Mouse (Mus musculus) neural tube, embryonic 15.5 days (tissue): Measurements from ENCODE around the gene Lsm4. TPM values are rescaled to one million over a fixed set of nuclear protein-coding genes. Genes with fewer than 3 reads are reported as not detected.

ENCODE experiments used
- ATAC-seq: fragments of 200-750 bp; cut with Nextera tagmentation; 2 replicates; pipeline ENCODE4 v1.8.0; 2017; ENCODE audit warnings: mild to moderate bottlenecking, moderate TSS enrichment, moderate library complexity; ENCODE audit not compliant: low FRiP score
- H3K27ac ChIP-seq: fragments of 300-500 bp; sonication (generic); replicated peaks from 2 replicates; pipeline ENCODE4 v1.5.1; 2015; ENCODE audit warnings: mild to moderate bottlenecking, inconsistent platforms
- H3K27me3 ChIP-seq: fragments of 300-500 bp; sonication (generic); replicated peaks from 2 replicates; pipeline ENCODE4 v1.6.1; 2015; ENCODE audit warnings: inconsistent platforms
- H3K36me3 ChIP-seq: fragments of 300-500 bp; sonication (generic); 2 replicates; pipeline ENCODE4 v1.6.1; 2015; ENCODE audit warnings: inconsistent platforms
- H3K4me1 ChIP-seq: fragments of 300-500 bp; sonication (generic); 2 replicates; pipeline ENCODE4 v1.6.1; 2015; ENCODE audit warnings: inconsistent platforms
- H3K4me2 ChIP-seq: fragments of 300-500 bp; sonication (generic); 2 replicates; pipeline ENCODE4 v1.6.1; 2015; ENCODE audit warnings: inconsistent platforms, mild to moderate bottlenecking, moderate library complexity
- H3K4me3 ChIP-seq: fragments of 300-500 bp; sonication (generic); replicated peaks from 2 replicates; pipeline ENCODE4 v1.5.1; 2015; ENCODE audit warnings: mild to moderate bottlenecking, inconsistent platforms
- H3K9ac ChIP-seq: fragments of 300-500 bp; sonication (generic); replicated peaks from 2 replicates; pipeline ENCODE4 v1.6.1; 2015; ENCODE audit warnings: mild to moderate bottlenecking, inconsistent platforms
- H3K9me3 ChIP-seq: fragments of 300-500 bp; sonication (generic); replicated peaks from 2 replicates; pipeline ENCODE4 v1.6.1; 2016; ENCODE audit warnings: inconsistent platforms
- WGBS: fragments of 180-500 bp; shearing (Covaris S2); methylation state at CpG from one replicate; pipeline ENCODE4 v1.1.7; 2015; ENCODE audit warnings: mixed read lengths; 5-methylcytosine and 5-hydroxymethylcytosine counted together
- polyA plus RNA-seq: library from polyadenylated mRNA; unstranded; fragments of >200 nt; fragmentation: Nextera tagmentation; extraction: Ambion mirVana; gene quantifications from 2 replicates; pipeline ENCODE4 v1.2.1, GENCODE M21; 2015

Lsm4 gene
- polyA plus RNA-seq, 1 experiment from 2014 or later, result 191 TPM

GRCm38 (mm10) chr8:70702842-70703182 is 29.8 kb downstream of the Lsm4 start:
- no peak overlapping the region for H3K4me3 ChIP-seq
- H3K27ac ChIP-seq, result 0 out of 2 replicates have a peak overlapping the region, but pooled peaks have one; percentile 33
- WGBS, result 86% methylated on average over 3 of the region's 3 CpGs
- peaks cover 39% of the 10 kb centered on the region for H3K4me1 ChIP-seq
- H3K36me3 ChIP-seq, result no peaks in the 10 kb centered on the region; the same call in 1 of the 2 replicates
- ATAC-seq, result no peak
- H3K27me3 ChIP-seq, result no peaks in the 10 kb centered on the region
- no peaks in the 10 kb centered on the region for H3K9me3 ChIP-seq
- H3K9ac ChIP-seq, result no peak overlapping the region
- peak overlapping the region; percentile 70 for H3K4me2 ChIP-seq

GRCm38 (mm10) chr8:70703287-70703686 is 30.2 kb downstream of the Lsm4 start, which contains the start of gene Iqcn:
TSS of gene Iqcn (plus strand) at chr8:70703457.
- H3K4me2 ChIP-seq, result peak within 1 kb of the TSS; percentile 70
- H3K27me3 ChIP-seq, result no peaks in the 10 kb centered on the region
- H3K4me3 ChIP-seq, result no peak within 1 kb of the TSS; the same call in 1 of the 2 replicates
- peaks cover 34% of the 10 kb centered on the region for H3K4me1 ChIP-seq
- WGBS, result 90% methylated on average over 3 of the region's 3 CpGs
- 0 out of 2 replicates have a peak within 1 kb of the TSS, but pooled peaks have one; percentile 33 for H3K27ac ChIP-seq
- ATAC-seq, result no peak
- no peak within 1 kb of the TSS for H3K9ac ChIP-seq
- H3K9me3 ChIP-seq, result no peaks in the 10 kb centered on the region
- H3K36me3 ChIP-seq, result no peaks in the 10 kb centered on the region; the same call in 1 of the 2 replicates

GRCm38 (mm10) chr8:70708281-70708680 is 35.2 kb downstream of the Lsm4 start:
- H3K9me3 ChIP-seq, result no peaks in the 10 kb centered on the region
- H3K27ac ChIP-seq, result no peak overlapping the region
- H3K4me1 ChIP-seq, result peaks cover 8% of the 10 kb centered on the region
- H3K9ac ChIP-seq, result no peak overlapping the region
- H3K4me3 ChIP-seq, result no peak overlapping the region
- no peaks in the 10 kb centered on the region for H3K27me3 ChIP-seq
- no peaks in the 10 kb centered on the region; the same call in 1 of the 2 replicates for H3K36me3 ChIP-seq
- ATAC-seq, result no peak
- no peak overlapping the region for H3K4me2 ChIP-seq
- 93% methylated on average over 14 of the region's 14 CpGs for WGBS

GRCm38 (mm10) chr8:70709794-70710193 is 36.7 kb downstream of the Lsm4 start:
- H3K36me3 ChIP-seq, result no peaks in the 10 kb centered on the region
- H3K4me1 ChIP-seq, result no peaks in the 10 kb centered on the region
- ATAC-seq, result no peak
- H3K9me3 ChIP-seq, result no peaks in the 10 kb centered on the region
- 95% methylated on average over 9 of the region's 9 CpGs for WGBS
- no peaks in the 10 kb centered on the region for H3K27me3 ChIP-seq
- no peak overlapping the region for H3K4me2 ChIP-seq
- no peak overlapping the region for H3K27ac ChIP-seq
- H3K9ac ChIP-seq, result no peak overlapping the region
- H3K4me3 ChIP-seq, result no peak overlapping the region

- no peak for ATAC-seq
Measured at GRCm38 (mm10) chr8:70710296-70710695, 37.2 kb downstream of the Lsm4 start.

GRCm38 (mm10) chr8:70711041-70711440 is 38.0 kb downstream of the Lsm4 start:
- Histone ChIP-seq H3K27me3 (no peaks in the 10 kb centered on the region), H3K27ac (no peak overlapping the region), H3K4me3 (no peak overlapping the region), H3K36me3 (no peaks in the 10 kb centered on the region), H3K9ac (no peak overlapping the region), H3K9me3 (no peaks in the 10 kb centered on the region), H3K4me1 (no peaks in the 10 kb centered on the region), H3K4me2 (no peak overlapping the region)
- WGBS, result 89% methylated on average over 11 of the region's 11 CpGs
- ATAC-seq, result no peak

More at GRCm38 (mm10) chr8:70710296-70710695, 37.2 kb downstream of the Lsm4 start:
- Histone ChIP-seq H3K4me2 (no peak overlapping the region), H3K36me3 (no peaks in the 10 kb centered on the region), H3K9me3 (no peaks in the 10 kb centered on the region), H3K9ac (no peak overlapping the region), H3K27me3 (no peaks in the 10 kb centered on the region), H3K4me3 (no peak overlapping the region), H3K27ac (no peak overlapping the region), H3K4me1 (no peaks in the 10 kb centered on the region)
- 95% methylated on average over 1 of the region's 1 CpGs for WGBS

GRCm38 (mm10) chr8:70713991-70714390 is 40.9 kb downstream of the Lsm4 start:
- Histone ChIP-seq H3K4me1 (no peaks in the 10 kb centered on the region), H3K27me3 (0 out of 2 replicates have a peak, but pooled peaks cover 2% of the 10 kb centered on the region)

GRCm38 (mm10) chr8:70715086-70715485 is 42.0 kb downstream of the Lsm4 start:
- no peaks in the 10 kb centered on the region for H3K4me1 ChIP-seq
- H3K4me2 ChIP-seq, result no peak overlapping the region
- peaks cover 2% of the 10 kb centered on the region; the same call in 1 of the 2 replicates for H3K27me3 ChIP-seq
- H3K36me3 ChIP-seq, result no peaks in the 10 kb centered on the region
- ATAC-seq, result no peak
- H3K9ac ChIP-seq, result no peak overlapping the region
- no peak overlapping the region for H3K27ac ChIP-seq
- no peak overlapping the region for H3K4me3 ChIP-seq
- H3K9me3 ChIP-seq, result no peaks in the 10 kb centered on the region
- 79% methylated on average over 2 of the region's 2 CpGs for WGBS

More at GRCm38 (mm10) chr8:70713991-70714390, 40.9 kb downstream of the Lsm4 start:
- H3K27ac ChIP-seq, result no peak overlapping the region
- no peak overlapping the region for H3K4me2 ChIP-seq
- WGBS, result 87% methylated on average over 7 of the region's 7 CpGs
- no peaks in the 10 kb centered on the region for H3K36me3 ChIP-seq
- no peak overlapping the region for H3K4me3 ChIP-seq
- no peak overlapping the region for H3K9ac ChIP-seq
- 0 out of 2 replicates have a peak, but pooled peaks have one; percentile 8 for ATAC-seq
- no peaks in the 10 kb centered on the region for H3K9me3 ChIP-seq

GRCm38 (mm10) chr8:70716521-70717400 is 43.7 kb downstream of the Lsm4 start:
- no peak overlapping the region for H3K9ac ChIP-seq
- no peak overlapping the region for H3K4me2 ChIP-seq
- ATAC-seq, result no peak
- no peaks in the 10 kb centered on the region for H3K36me3 ChIP-seq
- WGBS, result 87% methylated on average over 40 of the region's 40 CpGs
- no peaks in the 10 kb centered on the region for H3K4me1 ChIP-seq
- no peaks in the 10 kb centered on the region for H3K9me3 ChIP-seq
- peaks cover 2% of the 10 kb centered on the region; the same call in 1 of the 2 replicates for H3K27me3 ChIP-seq
- H3K4me3 ChIP-seq, result no peak overlapping the region
- H3K27ac ChIP-seq, result no peak overlapping the region

- WGBS, result 4% methylated on average over 19 of the region's 19 CpGs
Measured at GRCm38 (mm10) chr8:70718297-70718696, 45.2 kb downstream of the Lsm4 start, which contains the start of gene Gm3336. TSS of gene Gm3336 (plus strand) at chr8:70718543.

GRCm38 (mm10) chr8:70719796-70720270 is 46.8 kb downstream of the Lsm4 start:
- H3K27me3 ChIP-seq, result peaks cover 2% of the 10 kb centered on the region; the same call in 1 of the 2 replicates
- H3K9ac ChIP-seq, result no peak overlapping the region
- no peaks in the 10 kb centered on the region for H3K9me3 ChIP-seq
- no peak overlapping the region for H3K4me2 ChIP-seq
- no peak for ATAC-seq
- H3K36me3 ChIP-seq, result no peaks in the 10 kb centered on the region
- no peak overlapping the region for H3K4me3 ChIP-seq
- no peak overlapping the region for H3K27ac ChIP-seq
- no peaks in the 10 kb centered on the region for H3K4me1 ChIP-seq
- WGBS, result 69% methylated on average over 9 of the region's 9 CpGs

More at GRCm38 (mm10) chr8:70718297-70718696, 45.2 kb downstream of the Lsm4 start, which contains the start of gene Gm3336:
- Histone ChIP-seq H3K4me2 (peak within 1 kb of the TSS; percentile 29), H3K4me1 (no peaks in the 10 kb centered on the region), H3K27ac (no peak within 1 kb of the TSS), H3K9me3 (no peaks in the 10 kb centered on the region), H3K4me3 (no peak within 1 kb of the TSS), H3K27me3 (peaks cover 2% of the 10 kb centered on the region; the same call in 1 of the 2 replicates), H3K36me3 (no peaks in the 10 kb centered on the region), H3K9ac (no peak within 1 kb of the TSS)
- no peak for ATAC-seq
